Mouse (Mus musculus) liver, embryonic 15.5 days (tissue): Measurements from ENCODE around the gene Utrn. TPM values are rescaled to one million over a fixed set of nuclear protein-coding genes. Genes with fewer than 3 reads are reported as not detected.

Experiments used
- ATAC-seq: fragments of 200-750 bp; cut with Nextera tagmentation; 2 replicates; pipeline ENCODE4 v1.8.0; 2017; ENCODE audit warnings: moderate number of reproducible peaks, mild to moderate bottlenecking, moderate library complexity; ENCODE audit not compliant: insufficient read depth
- H3K27ac ChIP-seq: fragments of 300-500 bp; sonication (generic); replicated peaks from 2 replicates; pipeline ENCODE4 v1.5.1; 2015; ENCODE audit warnings: mild to moderate bottlenecking, inconsistent platforms
- H3K27me3 ChIP-seq: fragments of 300-500 bp; sonication (generic); 2 replicates; pipeline ENCODE4 v1.6.1; 2015; ENCODE audit warnings: mild to moderate bottlenecking, inconsistent platforms
- H3K36me3 ChIP-seq: fragments of 300-500 bp; sonication (generic); replicated peaks from 2 replicates; pipeline ENCODE4 v1.6.1; 2015; ENCODE audit warnings: moderate library complexity, mild to moderate bottlenecking, inconsistent platforms
- H3K4me1 ChIP-seq: fragments of 300-500 bp; sonication (generic); replicated peaks from 2 replicates; pipeline ENCODE4 v1.6.1; 2015; ENCODE audit warnings: inconsistent platforms
- H3K4me2 ChIP-seq: fragments of 300-500 bp; sonication (generic); 2 replicates; pipeline ENCODE4 v1.6.1; 2015; ENCODE audit warnings: moderate library complexity, mild to moderate bottlenecking, inconsistent platforms
- H3K4me3 ChIP-seq: fragments of 300-500 bp; sonication (generic); replicated peaks from 2 replicates; pipeline ENCODE4 v1.5.1; 2015; ENCODE audit warnings: mild to moderate bottlenecking, inconsistent platforms
- H3K9ac ChIP-seq: fragments of 300-500 bp; sonication (generic); 2 replicates; pipeline ENCODE4 v1.6.1; 2015; ENCODE audit warnings: moderate library complexity, mild to moderate bottlenecking, inconsistent platforms
- H3K9me3 ChIP-seq: fragments of 300-500 bp; sonication (generic); replicated peaks from 2 replicates; pipeline ENCODE4 v1.6.1; 2016; ENCODE audit warnings: inconsistent platforms
- WGBS: fragments of 180-500 bp; shearing (Covaris S2); methylation state at CpG from one replicate; pipeline ENCODE4 v1.1.7; 2015; ENCODE audit warnings: mixed read lengths; ENCODE audit not compliant: insufficient replicate concordance; 5-methylcytosine and 5-hydroxymethylcytosine counted together
- polyA plus RNA-seq: library from polyadenylated mRNA; unstranded; fragments of >200 nt; fragmentation: Nextera tagmentation; extraction: Ambion mirVana; gene quantifications from 2 replicates; pipeline ENCODE4 v1.2.1, GENCODE M21; 2015

Gene Utrn
- polyA plus RNA-seq, 1 experiment from 2014 or later, result 8.2 TPM

- no peak for ATAC-seq
- H3K4me1 ChIP-seq, result peaks cover 9% of the 10 kb centered on the region
- WGBS, result 76% methylated on average over 1 of the region's 1 CpGs
- H3K27me3 ChIP-seq, result no peaks in the 10 kb centered on the region
- no peak overlapping the region for H3K4me2 ChIP-seq
- H3K27ac ChIP-seq, result no peak overlapping the region
- H3K9ac ChIP-seq, result no peak overlapping the region
- H3K9me3 ChIP-seq, result no peaks in the 10 kb centered on the region
- no peak overlapping the region for H3K4me3 ChIP-seq
- no peaks in the 10 kb centered on the region for H3K36me3 ChIP-seq
Measured at GRCm38 (mm10) chr10:12535272-12535671, 333.9 kb downstream of the Utrn start.

DNA sequence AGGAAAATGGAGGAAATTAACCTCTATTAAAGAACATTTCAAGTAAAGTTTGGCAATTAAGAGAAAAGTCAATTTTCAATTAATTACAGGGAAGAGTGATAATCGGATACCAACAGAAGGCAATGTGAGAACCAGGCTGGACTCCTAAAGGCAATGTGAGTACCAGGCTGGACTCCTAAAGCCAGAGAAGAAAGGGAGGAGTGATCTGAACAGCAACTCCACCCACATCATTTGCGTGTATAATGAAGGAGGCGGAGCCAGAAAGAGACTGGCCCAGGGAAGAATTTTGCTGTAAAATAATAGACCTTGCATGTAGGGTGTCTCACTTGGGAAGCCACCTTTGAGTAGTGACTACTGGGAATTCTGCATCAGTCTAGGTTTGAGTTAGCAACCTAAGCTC lies 334.4 kb downstream of the Utrn start:
- Histone ChIP-seq H3K27me3 (no peaks in the 10 kb centered on the region), H3K9me3 (no peaks in the 10 kb centered on the region), H3K9ac (no peak overlapping the region), H3K27ac (no peak overlapping the region), H3K4me2 (no peak overlapping the region), H3K4me1 (peaks cover 9% of the 10 kb centered on the region), H3K4me3 (no peak overlapping the region), H3K36me3 (no peaks in the 10 kb centered on the region)
- 45% methylated on average over 3 of the region's 3 CpGs for WGBS
- no peak for ATAC-seq

- no peak for ATAC-seq
- Histone ChIP-seq H3K4me3 (no peak overlapping the region), H3K4me1 (peaks cover 9% of the 10 kb centered on the region), H3K27me3 (no peaks in the 10 kb centered on the region), H3K27ac (no peak overlapping the region), H3K9me3 (no peaks in the 10 kb centered on the region), H3K4me2 (no peak overlapping the region), H3K36me3 (no peaks in the 10 kb centered on the region), H3K9ac (no peak overlapping the region)
- WGBS, result 25% methylated on average over 3 of the region's 3 CpGs
Measured at GRCm38 (mm10) chr10:12534301-12534700, 334.9 kb downstream of the Utrn start.

GRCm38 (mm10) chr10:12522078-12522477 lies 347.1 kb downstream of the Utrn start:
- Histone ChIP-seq H3K27me3 (no peaks in the 10 kb centered on the region), H3K27ac (no peak overlapping the region), H3K4me3 (no peak overlapping the region), H3K9me3 (no peaks in the 10 kb centered on the region), H3K4me2 (no peak overlapping the region), H3K9ac (no peak overlapping the region), H3K4me1 (no peaks in the 10 kb centered on the region), H3K36me3 (no peaks in the 10 kb centered on the region)
- ATAC-seq, result no peak
- WGBS, result 33% methylated on average over 1 of the region's 1 CpGs

- Histone ChIP-seq H3K36me3 (no peaks in the 10 kb centered on the region), H3K4me2 (no peak overlapping the region), H3K4me3 (no peak overlapping the region), H3K4me1 (no peaks in the 10 kb centered on the region), H3K9ac (no peak overlapping the region), H3K27ac (no peak overlapping the region), H3K9me3 (no peaks in the 10 kb centered on the region), H3K27me3 (no peaks in the 10 kb centered on the region)
- 24% methylated on average over 3 of the region's 3 CpGs for WGBS
- no peak for ATAC-seq
Measured at GRCm38 (mm10) chr10:12518162-12518561, 351.0 kb downstream of the Utrn start.

- Histone ChIP-seq H3K27me3 (no peaks in the 10 kb centered on the region), H3K9ac (no peak overlapping the region), H3K4me1 (no peaks in the 10 kb centered on the region), H3K36me3 (no peaks in the 10 kb centered on the region), H3K4me3 (no peak overlapping the region), H3K4me2 (no peak overlapping the region), H3K9me3 (no peaks in the 10 kb centered on the region), H3K27ac (no peak overlapping the region)
- 50% methylated on average over 7 of the region's 7 CpGs for WGBS
- no peak for ATAC-seq
Measured at GRCm38 (mm10) chr10:12505568-12505967, 363.6 kb downstream of the Utrn start.

GRCm38 (mm10) chr10:12500489-12500888 lies 368.7 kb downstream of the Utrn start:
- Histone ChIP-seq H3K27me3 (no peaks in the 10 kb centered on the region), H3K4me3 (no peak overlapping the region), H3K9ac (no peak overlapping the region), H3K36me3 (0 out of 2 replicates have a peak, but pooled peaks cover 4% of the 10 kb centered on the region), H3K27ac (no peak overlapping the region), H3K4me2 (no peak overlapping the region), H3K9me3 (no peaks in the 10 kb centered on the region), H3K4me1 (no peaks in the 10 kb centered on the region)
- ATAC-seq, result no peak
- WGBS, result 36% methylated on average over 5 of the region's 5 CpGs

- no peaks in the 10 kb centered on the region for H3K4me1 ChIP-seq
- H3K36me3 ChIP-seq, result 0 out of 2 replicates have a peak, but pooled peaks cover 4% of the 10 kb centered on the region
- no peak overlapping the region for H3K4me2 ChIP-seq
- H3K9me3 ChIP-seq, result no peaks in the 10 kb centered on the region
- H3K9ac ChIP-seq, result no peak overlapping the region
- no peak overlapping the region for H3K4me3 ChIP-seq
- H3K27me3 ChIP-seq, result no peaks in the 10 kb centered on the region
- WGBS, result 47% methylated on average over 8 of the region's 8 CpGs
- ATAC-seq, result no peak
- H3K27ac ChIP-seq, result no peak overlapping the region
Measured at GRCm38 (mm10) chr10:12497555-12497954, 371.6 kb downstream of the Utrn start.

GRCm38 (mm10) chr10:12489551-12490177 lies 379.5 kb downstream of the Utrn start:
- Histone ChIP-seq H3K9ac (no peak overlapping the region), H3K27me3 (no peaks in the 10 kb centered on the region), H3K4me2 (no peak overlapping the region), H3K9me3 (no peaks in the 10 kb centered on the region), H3K27ac (no peak overlapping the region), H3K4me1 (no peaks in the 10 kb centered on the region), H3K36me3 (no peaks in the 10 kb centered on the region), H3K4me3 (no peak overlapping the region)
- ATAC-seq, result no peak
- WGBS, result 51% methylated on average over 4 of the region's 4 CpGs

DNA sequence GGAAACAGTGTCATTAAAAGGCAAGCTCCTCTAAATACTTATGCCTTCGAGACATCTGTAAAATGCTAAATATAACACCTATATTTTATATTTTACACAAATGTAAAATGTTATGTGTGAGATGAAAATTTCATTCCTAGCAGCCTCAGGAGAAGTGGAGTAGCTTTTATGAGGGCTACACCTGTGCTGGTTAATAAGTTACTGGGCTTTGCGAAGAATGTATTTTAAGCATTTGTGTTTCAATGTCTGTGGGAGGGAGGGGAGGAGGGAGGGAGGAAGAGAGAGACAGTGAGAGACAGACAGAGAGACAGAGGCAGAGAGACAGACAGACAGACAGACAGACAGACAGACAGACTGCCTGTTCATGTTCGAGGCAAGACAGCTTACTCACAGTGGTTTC lies 380.6 kb downstream of the Utrn start:
- no peak overlapping the region for H3K4me3 ChIP-seq
- H3K4me1 ChIP-seq, result no peaks in the 10 kb centered on the region
- H3K9ac ChIP-seq, result no peak overlapping the region
- H3K4me2 ChIP-seq, result no peak overlapping the region
- H3K9me3 ChIP-seq, result no peaks in the 10 kb centered on the region
- no peaks in the 10 kb centered on the region for H3K36me3 ChIP-seq
- 63% methylated on average over 3 of the region's 3 CpGs for WGBS
- H3K27ac ChIP-seq, result no peak overlapping the region
- no peak for ATAC-seq
- no peaks in the 10 kb centered on the region for H3K27me3 ChIP-seq

DNA sequence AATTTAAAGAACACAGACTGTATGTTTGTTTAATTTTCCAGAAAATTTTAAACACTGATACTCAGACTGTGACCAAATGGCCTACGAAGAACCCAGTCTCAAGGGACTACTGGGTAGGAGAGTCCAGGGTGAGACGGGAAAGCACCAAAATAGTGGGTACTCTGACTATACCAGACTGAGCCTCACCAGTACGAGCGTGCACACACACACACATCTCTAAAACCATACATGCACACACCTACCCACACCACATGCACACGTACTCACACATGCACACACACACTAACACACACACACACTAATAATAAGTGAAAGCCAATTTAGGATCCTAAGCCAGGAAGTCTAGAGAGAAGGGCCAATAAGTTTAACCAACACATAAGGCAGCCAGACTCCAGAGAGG lies 381.0 kb downstream of the Utrn start:
- no peaks in the 10 kb centered on the region for H3K9me3 ChIP-seq
- no peaks in the 10 kb centered on the region for H3K4me1 ChIP-seq
- H3K4me2 ChIP-seq, result no peak overlapping the region
- H3K4me3 ChIP-seq, result no peak overlapping the region
- H3K36me3 ChIP-seq, result no peaks in the 10 kb centered on the region
- ATAC-seq, result no peak
- H3K27me3 ChIP-seq, result no peaks in the 10 kb centered on the region
- no peak overlapping the region for H3K27ac ChIP-seq
- H3K9ac ChIP-seq, result no peak overlapping the region
- 73% methylated on average over 5 of the region's 5 CpGs for whole genome bisulfite sequencing

DNA sequence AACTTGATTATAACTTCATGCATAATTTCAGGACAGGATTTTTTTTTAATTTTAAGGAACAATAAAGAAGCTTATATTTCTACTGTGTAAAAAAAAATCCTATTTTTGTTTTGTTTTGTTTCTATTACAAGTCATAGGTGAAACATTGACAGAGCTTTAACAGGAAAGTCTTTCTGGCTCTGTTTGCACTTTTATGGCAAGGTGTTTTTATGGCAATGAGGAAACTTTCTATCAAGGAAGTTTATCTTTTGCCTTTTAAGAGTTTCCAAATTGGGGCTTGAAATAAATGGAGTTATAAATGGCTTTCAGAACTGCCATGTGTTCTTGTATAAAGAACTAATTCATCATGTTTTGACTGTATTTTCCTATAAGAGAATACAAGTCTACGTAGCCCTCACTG lies 385.7 kb downstream of the Utrn start:
- H3K4me2 ChIP-seq, result no peak overlapping the region
- no peak overlapping the region for H3K9ac ChIP-seq
- no peak for ATAC-seq
- no peak overlapping the region for H3K27ac ChIP-seq
- H3K4me3 ChIP-seq, result no peak overlapping the region
- no peaks in the 10 kb centered on the region for H3K9me3 ChIP-seq
- no peaks in the 10 kb centered on the region for H3K27me3 ChIP-seq
- 74% methylated on average over 1 of the region's 1 CpGs for WGBS
- H3K4me1 ChIP-seq, result no peaks in the 10 kb centered on the region
- H3K36me3 ChIP-seq, result no peaks in the 10 kb centered on the region
